Mouse (Mus musculus) intestine, embryonic 15.5 days (tissue): ENCODE results near the gene Stox1. TPM values are rescaled to one million over a fixed set of nuclear protein-coding genes. Genes with fewer than 3 reads are reported as not detected.

Experiments used
- ATAC-seq: fragments of 200-750 bp; cut with Nextera tagmentation; 2 replicates; pipeline ENCODE4 v1.8.0; 2017; ENCODE audit warnings: moderate TSS enrichment, moderate library complexity
- H3K27ac ChIP-seq: fragments of 300-500 bp; sonication (generic); 2 replicates; pipeline ENCODE4 v1.5.1; 2015; ENCODE audit warnings: mild to moderate bottlenecking, inconsistent platforms
- H3K27me3 ChIP-seq: fragments of 300-500 bp; sonication (generic); replicated peaks from 2 replicates; pipeline ENCODE4 v1.6.1; 2015; ENCODE audit warnings: inconsistent platforms
- H3K36me3 ChIP-seq: fragments of 300-500 bp; sonication (generic); 2 replicates; pipeline ENCODE4 v1.6.1; 2015; ENCODE audit warnings: inconsistent platforms
- H3K4me1 ChIP-seq: fragments of 300-500 bp; sonication (generic); replicated peaks from 2 replicates; pipeline ENCODE4 v1.6.1; 2015; ENCODE audit warnings: inconsistent platforms
- H3K4me2 ChIP-seq: fragments of 300-500 bp; sonication (generic); replicated peaks from 2 replicates; pipeline ENCODE4 v1.6.1; 2015; ENCODE audit warnings: mild to moderate bottlenecking, inconsistent platforms
- H3K4me3 ChIP-seq: fragments of 300-500 bp; sonication (generic); replicated peaks from 2 replicates; pipeline ENCODE4 v1.5.1; 2015; ENCODE audit warnings: inconsistent platforms
- H3K9ac ChIP-seq: fragments of 300-500 bp; sonication (generic); 2 replicates; pipeline ENCODE4 v1.6.1; 2015; ENCODE audit warnings: inconsistent platforms
- H3K9me3 ChIP-seq: fragments of 300-500 bp; sonication (generic); 2 replicates; pipeline ENCODE4 v1.6.1; 2016; ENCODE audit warnings: inconsistent platforms
- WGBS: fragments of 180-500 bp; shearing (Covaris S2); methylation state at CpG from one replicate; pipeline ENCODE4 v1.1.7; 2015; 5-methylcytosine and 5-hydroxymethylcytosine counted together
- polyA plus RNA-seq: library from polyadenylated mRNA; unstranded; fragments of >200 nt; fragmentation: Nextera tagmentation; extraction: Ambion mirVana; gene quantifications from 2 replicates; pipeline ENCODE4 v1.2.1, GENCODE M21; 2015

Stox1 gene
- polyA plus RNA-seq, 1 experiment from 2014 or later = 1.0 TPM

DNA sequence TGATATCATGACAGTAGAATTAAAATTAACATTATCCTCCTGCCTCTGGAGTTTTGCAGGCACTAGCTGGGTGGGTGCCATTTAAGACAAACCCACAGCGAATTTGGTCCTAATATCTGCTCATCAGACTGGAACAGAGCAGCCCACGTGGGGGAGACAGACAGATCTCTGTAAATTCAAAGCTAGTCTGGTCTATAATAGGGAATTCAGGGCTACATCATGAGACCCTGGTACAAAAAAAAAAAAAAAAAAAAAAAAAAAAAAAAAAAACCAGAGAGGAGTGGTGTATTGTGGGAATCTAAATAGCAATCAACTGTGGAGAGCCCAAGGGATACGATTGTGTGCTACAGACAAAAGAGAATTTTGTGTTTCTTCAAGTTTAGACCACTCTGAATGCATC lies 33.7 kb downstream of the Stox1 start:
- H3K27me3 ChIP-seq = no peaks in the 10 kb centered on the region
- WGBS = 79% methylated on average over 3 of the region's 3 CpGs
- no peak overlapping the region for H3K27ac ChIP-seq
- H3K4me3 ChIP-seq = no peak overlapping the region
- no peaks in the 10 kb centered on the region for H3K36me3 ChIP-seq
- no peaks in the 10 kb centered on the region for H3K9me3 ChIP-seq
- ATAC-seq = no peak
- no peaks in the 10 kb centered on the region for H3K4me1 ChIP-seq
- no peak overlapping the region for H3K9ac ChIP-seq
- no peak overlapping the region for H3K4me2 ChIP-seq

DNA sequence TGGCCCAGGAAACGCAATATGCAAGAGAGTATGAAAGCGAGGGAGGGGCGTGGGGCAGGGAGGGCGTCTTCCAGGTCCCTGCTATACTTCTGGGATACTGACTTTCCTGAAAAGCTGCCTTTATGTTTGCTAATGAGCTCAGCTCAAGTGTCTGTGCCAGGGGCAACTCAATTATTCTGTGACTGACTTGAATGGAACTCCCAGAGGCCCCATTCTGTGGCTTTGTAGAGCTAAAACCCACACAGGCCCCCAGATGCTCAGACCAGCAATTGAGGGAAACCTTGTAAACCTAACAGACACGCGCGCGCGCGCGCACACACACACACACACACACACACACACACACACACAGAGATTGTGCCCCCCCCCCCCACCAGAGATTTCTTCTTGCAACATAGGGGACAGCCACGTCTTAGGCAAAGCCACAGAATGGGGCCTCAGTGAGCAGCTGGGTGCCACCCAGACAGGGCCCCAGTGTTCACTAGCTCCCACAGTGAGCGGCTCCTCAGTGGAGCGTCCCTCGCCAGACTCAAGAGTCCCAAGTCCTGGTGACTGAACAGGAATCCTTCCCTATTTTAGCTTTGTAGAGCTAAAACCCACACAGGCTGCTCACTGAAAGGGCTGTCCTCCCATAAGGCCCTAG lies 38.8 kb downstream of the Stox1 start:
- H3K9me3 ChIP-seq = no peaks in the 10 kb centered on the region
- no peak overlapping the region for H3K27ac ChIP-seq
- WGBS = 81% methylated on average over 15 of the region's 15 CpGs
- no peak overlapping the region for H3K4me2 ChIP-seq
- H3K4me1 ChIP-seq = no peaks in the 10 kb centered on the region
- ATAC-seq = no peak
- no peaks in the 10 kb centered on the region for H3K36me3 ChIP-seq
- no peak overlapping the region for H3K4me3 ChIP-seq
- no peak overlapping the region for H3K9ac ChIP-seq
- H3K27me3 ChIP-seq = no peaks in the 10 kb centered on the region

DNA sequence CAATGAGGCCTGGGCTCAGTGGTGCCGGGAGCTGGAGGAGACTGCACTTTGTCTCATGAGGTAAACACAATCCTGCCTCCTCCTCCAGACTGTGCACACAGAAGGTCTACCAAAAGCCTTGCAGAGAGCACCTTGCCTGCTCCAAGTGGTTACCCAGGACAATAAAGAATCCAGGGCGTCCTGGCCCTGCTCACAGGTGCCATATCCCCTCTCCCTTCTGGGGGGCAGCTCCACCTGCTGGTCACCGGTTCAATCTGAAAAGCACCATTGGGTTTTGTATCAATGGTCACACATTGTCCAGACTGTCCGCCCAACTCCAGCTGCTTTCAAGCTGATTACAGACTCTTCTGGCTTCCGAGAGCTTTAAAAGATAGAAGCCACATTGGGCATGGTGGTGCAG lies 42.9 kb downstream of the Stox1 start:
- H3K27ac ChIP-seq = no peak overlapping the region
- no peak overlapping the region for H3K4me2 ChIP-seq
- no peak overlapping the region for H3K4me3 ChIP-seq
- no peak overlapping the region for H3K9ac ChIP-seq
- WGBS = 45% methylated on average over 5 of the region's 5 CpGs
- H3K4me1 ChIP-seq = no peaks in the 10 kb centered on the region
- no peaks in the 10 kb centered on the region for H3K27me3 ChIP-seq
- no peak for ATAC-seq
- no peaks in the 10 kb centered on the region for H3K36me3 ChIP-seq
- H3K9me3 ChIP-seq = no peaks in the 10 kb centered on the region

DNA sequence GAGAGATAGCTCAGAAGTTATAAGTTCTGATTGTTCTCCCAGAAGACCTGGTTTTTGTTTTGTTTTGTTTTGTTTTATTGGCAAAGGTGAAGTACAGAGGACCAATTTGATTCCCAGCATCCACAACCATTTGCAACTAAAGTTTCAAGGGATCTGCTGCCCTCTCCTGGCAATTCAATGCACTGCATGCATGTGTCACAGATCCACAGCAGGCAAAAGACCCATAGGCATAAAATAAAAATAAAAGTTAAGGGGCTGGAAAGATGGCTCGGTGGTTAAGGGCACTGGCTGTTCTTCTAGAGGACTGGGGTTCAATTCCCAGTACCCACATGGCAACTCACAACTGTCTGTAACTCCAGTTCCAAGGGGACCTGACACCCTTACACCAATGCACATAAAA lies 46.1 kb downstream of the Stox1 start:
- H3K4me1 ChIP-seq = no peaks in the 10 kb centered on the region
- H3K27me3 ChIP-seq = no peaks in the 10 kb centered on the region
- no peaks in the 10 kb centered on the region for H3K9me3 ChIP-seq
- no peak overlapping the region for H3K9ac ChIP-seq
- no peak overlapping the region for H3K4me2 ChIP-seq
- WGBS = 75% methylated on average over 1 of the region's 1 CpGs
- no peak overlapping the region for H3K4me3 ChIP-seq
- no peak overlapping the region for H3K27ac ChIP-seq
- no peak for ATAC-seq
- no peaks in the 10 kb centered on the region for H3K36me3 ChIP-seq

DNA sequence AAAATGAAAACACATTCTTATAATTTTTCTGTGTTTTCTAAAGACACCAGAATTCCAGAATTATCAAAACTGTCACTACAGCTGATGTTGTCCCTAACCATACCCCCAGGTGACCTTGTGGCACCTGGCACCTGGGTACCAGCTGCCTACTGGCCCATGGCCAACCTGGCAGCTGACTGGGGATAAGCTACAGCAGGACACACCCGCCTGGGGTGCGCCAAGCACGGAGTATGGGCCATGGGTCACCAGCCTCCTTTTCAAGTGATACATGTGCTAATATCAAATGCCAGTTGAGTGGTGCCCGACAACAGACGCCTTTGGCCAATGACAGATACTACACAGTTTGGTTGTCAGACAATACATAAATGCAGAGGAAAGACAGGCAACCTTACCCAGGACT lies 48.6 kb downstream of the Stox1 start:
- Histone ChIP-seq H3K9ac (no peak overlapping the region), H3K4me2 (no peak overlapping the region), H3K36me3 (no peaks in the 10 kb centered on the region), H3K27me3 (no peaks in the 10 kb centered on the region), H3K4me1 (no peaks in the 10 kb centered on the region), H3K9me3 (no peaks in the 10 kb centered on the region), H3K27ac (no peak overlapping the region), H3K4me3 (no peak overlapping the region)
- no peak for ATAC-seq
- WGBS = 80% methylated on average over 5 of the region's 5 CpGs

DNA sequence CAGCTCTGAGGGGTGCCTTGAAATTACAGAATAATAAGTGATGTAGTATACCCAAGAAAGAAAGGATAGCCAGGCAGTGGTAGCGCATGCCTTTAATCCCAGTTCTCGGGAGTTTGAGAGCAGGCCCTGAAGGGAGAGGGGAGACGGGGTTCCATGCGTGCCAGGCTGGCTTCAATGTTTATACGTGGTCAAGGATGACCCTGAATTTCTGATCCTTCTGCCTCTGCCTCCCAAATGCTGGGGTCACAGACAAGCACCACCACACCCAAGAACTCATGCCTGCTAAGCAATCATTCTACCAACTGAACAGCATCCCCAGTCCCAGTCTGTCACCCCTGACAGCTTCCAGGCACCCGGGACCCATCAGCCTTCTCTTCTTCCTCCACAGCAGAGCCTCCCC lies 49.7 kb downstream of the Stox1 start:
- WGBS = 78% methylated on average over 6 of the region's 6 CpGs
- ATAC-seq = no peak
- no peaks in the 10 kb centered on the region for H3K4me1 ChIP-seq
- no peak overlapping the region for H3K4me2 ChIP-seq
- H3K9ac ChIP-seq = no peak overlapping the region
- no peaks in the 10 kb centered on the region for H3K27me3 ChIP-seq
- H3K27ac ChIP-seq = no peak overlapping the region
- no peaks in the 10 kb centered on the region for H3K36me3 ChIP-seq
- H3K4me3 ChIP-seq = no peak overlapping the region
- no peaks in the 10 kb centered on the region for H3K9me3 ChIP-seq

DNA sequence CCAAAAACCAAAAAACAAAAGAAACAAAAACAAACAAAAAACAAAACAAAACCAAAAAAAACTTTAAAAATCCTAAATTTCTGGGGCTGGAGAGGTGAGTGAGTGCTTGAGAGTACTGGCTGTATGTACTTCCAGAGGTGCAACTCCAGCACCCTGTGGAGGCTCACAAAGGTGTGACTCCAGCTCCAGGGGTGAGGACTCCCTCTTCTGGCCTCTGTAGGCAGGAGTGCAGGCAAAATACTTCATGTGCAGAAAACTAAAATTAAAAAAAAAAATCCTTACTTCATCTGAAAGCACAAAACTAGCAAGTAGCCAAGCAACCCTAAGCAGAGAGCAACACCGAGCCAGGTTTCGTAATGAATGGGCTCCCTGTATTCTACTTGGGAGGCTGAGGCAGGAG lies 53.6 kb downstream of the Stox1 start:
- Histone ChIP-seq H3K27me3 (no peaks in the 10 kb centered on the region), H3K4me3 (no peak overlapping the region), H3K4me1 (0 out of 2 replicates have a peak, but pooled peaks cover 2% of the 10 kb centered on the region), H3K9me3 (no peaks in the 10 kb centered on the region), H3K4me2 (no peak overlapping the region), H3K9ac (no peak overlapping the region), H3K27ac (no peak overlapping the region), H3K36me3 (no peaks in the 10 kb centered on the region)
- WGBS = 93% methylated on average over 2 of the region's 2 CpGs
- ATAC-seq = no peak

DNA sequence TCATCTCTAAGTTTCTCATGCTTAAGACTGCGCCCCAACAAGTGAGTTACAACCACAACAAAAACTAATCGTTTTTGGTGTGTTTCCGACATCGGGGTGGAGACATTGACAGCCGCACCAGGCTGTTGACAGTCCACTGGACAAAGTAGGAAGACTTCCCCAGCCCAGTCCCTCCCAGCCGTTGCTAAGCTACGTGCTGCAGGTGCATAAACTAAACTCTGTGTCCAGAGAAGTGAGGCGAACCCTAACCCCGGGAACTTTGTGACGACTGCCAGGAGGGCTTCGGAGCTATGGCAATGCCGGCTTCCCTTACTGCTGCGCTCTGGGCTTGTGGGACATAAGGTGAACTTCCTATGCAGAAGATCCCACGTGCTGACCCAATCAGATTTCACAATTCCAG lies 56.7 kb downstream of the Stox1 start:
- ATAC-seq = peak; percentile 60; the same call in 1 of the 2 replicates
- Histone ChIP-seq H3K36me3 (no peaks in the 10 kb centered on the region), H3K27me3 (no peaks in the 10 kb centered on the region), H3K4me3 (no peak overlapping the region), H3K4me2 (no peak overlapping the region), H3K4me1 (0 out of 2 replicates have a peak, but pooled peaks cover 2% of the 10 kb centered on the region), H3K27ac (no peak overlapping the region), H3K9ac (no peak overlapping the region), H3K9me3 (no peaks in the 10 kb centered on the region)
- 57% methylated on average over 14 of the region's 14 CpGs for WGBS

DNA sequence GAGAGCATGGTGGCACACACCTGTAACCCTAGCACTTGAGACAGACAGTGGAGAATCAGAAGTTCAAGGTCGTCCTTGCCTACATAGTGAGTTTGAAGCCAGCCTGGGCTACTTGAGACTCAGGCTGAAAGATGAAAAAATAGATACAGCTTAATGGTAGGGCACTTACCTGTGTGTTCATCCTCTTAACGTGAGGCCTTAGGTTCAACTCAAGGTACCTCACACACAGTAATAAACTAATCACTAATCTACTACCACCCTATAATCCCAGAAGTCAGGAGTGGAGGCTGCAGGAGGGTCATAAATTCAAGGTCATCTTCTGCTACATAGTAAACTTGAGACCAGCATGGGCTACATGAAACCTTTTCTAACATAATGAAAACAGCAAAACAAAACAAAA lies 57.5 kb downstream of the Stox1 start:
- Histone ChIP-seq H3K9ac (no peak overlapping the region), H3K4me3 (no peak overlapping the region), H3K4me2 (no peak overlapping the region), H3K4me1 (0 out of 2 replicates have a peak, but pooled peaks cover 2% of the 10 kb centered on the region), H3K27ac (no peak overlapping the region), H3K36me3 (no peaks in the 10 kb centered on the region), H3K9me3 (no peaks in the 10 kb centered on the region), H3K27me3 (no peaks in the 10 kb centered on the region)
- WGBS = 65% methylated on average over 2 of the region's 2 CpGs
- ATAC-seq = peak; percentile 78

DNA sequence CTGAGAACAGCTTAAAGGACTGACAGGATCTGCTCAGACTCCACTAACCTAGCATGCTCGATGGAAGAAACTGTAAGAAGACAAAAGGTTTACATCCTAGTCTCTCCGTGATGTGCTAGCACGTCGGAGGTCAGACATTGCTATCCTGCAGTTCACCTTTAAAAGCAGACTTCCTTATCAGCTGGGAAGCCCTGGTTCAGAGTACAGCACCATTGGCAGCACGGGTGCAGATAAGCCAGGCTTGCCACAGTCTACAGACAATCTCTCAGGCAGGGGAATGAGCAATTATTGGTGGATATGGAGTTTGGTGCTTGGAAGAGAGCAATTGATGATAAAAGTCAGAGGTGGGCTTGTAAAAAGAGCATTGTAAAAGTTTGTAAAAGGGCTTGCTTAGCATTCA lies 57.9 kb downstream of the Stox1 start:
- Histone ChIP-seq H3K27ac (no peak overlapping the region), H3K27me3 (no peaks in the 10 kb centered on the region), H3K36me3 (no peaks in the 10 kb centered on the region), H3K4me3 (no peak overlapping the region), H3K9ac (no peak overlapping the region), H3K9me3 (no peaks in the 10 kb centered on the region), H3K4me1 (0 out of 2 replicates have a peak, but pooled peaks cover 2% of the 10 kb centered on the region), H3K4me2 (no peak overlapping the region)
- WGBS = 57% methylated on average over 5 of the region's 5 CpGs
- peak; percentile 86 for ATAC-seq

DNA sequence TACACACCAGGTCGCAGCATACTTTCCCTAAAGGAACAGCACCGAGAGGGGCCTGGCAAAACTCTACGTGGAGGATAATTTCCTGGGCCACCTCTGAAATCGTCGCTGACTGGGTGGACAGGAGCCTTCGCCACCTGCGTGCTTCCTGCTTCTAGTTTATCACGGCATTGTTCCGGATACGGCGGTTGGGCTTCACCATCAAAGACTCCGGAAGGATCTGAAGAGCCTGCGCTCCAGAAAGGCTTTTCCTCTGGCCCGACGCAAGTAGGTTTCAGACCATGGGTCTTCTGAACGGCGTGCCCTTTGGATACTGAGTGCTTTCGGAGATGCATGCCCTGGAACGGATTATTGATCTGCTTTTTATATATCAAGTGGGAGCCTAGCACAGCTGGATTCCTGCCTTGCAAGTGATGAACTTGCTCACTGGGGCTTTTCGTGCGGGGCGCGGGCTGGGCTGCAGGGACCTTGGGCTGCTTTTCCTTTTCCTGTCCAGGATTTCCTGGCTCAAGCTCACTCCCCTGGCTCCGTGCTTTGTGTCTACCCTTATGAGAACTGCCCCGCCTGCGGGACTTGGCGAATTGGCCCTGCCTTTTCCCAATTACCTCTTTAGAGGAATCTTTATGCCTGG lies 60.9 kb downstream of the Stox1 start:
- Histone ChIP-seq H3K9me3 (no peaks in the 10 kb centered on the region), H3K4me2 (peak overlapping the region; percentile 46)

DNA sequence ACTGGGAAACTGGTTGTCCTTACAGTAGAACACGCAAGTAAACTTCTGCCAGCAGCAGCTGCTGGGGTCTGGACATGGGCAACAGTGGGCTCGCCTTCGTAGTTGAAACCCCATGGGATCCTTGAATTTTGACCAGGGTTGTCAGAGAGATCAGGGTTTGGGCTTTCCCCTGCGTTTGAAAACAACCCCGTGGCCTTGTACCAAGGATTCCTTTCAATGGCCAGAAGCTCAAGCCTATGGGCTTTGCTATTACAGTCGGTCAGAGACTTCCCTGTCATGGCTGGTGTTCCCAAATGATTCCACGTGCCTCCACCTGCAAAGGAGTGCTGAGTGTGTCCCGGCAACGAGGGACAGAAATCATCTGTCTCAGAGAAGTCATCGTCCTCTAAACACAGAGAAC lies 61.8 kb downstream of the Stox1 start:
- H3K36me3 ChIP-seq = no peaks in the 10 kb centered on the region
- no peaks in the 10 kb centered on the region for H3K27me3 ChIP-seq
- H3K27ac ChIP-seq = no peak overlapping the region
- H3K4me3 ChIP-seq = no peak overlapping the region
- H3K9ac ChIP-seq = no peak overlapping the region
- no peak overlapping the region for H3K4me2 ChIP-seq
- 82% methylated on average over 10 of the region's 10 CpGs for WGBS
- 0 out of 2 replicates have a peak, but pooled peaks cover 2% of the 10 kb centered on the region for H3K4me1 ChIP-seq
- H3K9me3 ChIP-seq = no peaks in the 10 kb centered on the region
- no peak for ATAC-seq

More for the DNA sequence above, 60.9 kb downstream of the Stox1 start:
- Histone ChIP-seq H3K9ac (no peak overlapping the region), H3K4me3 (peak overlapping the region; percentile 5; the same call in 1 of the 2 replicates), H3K27ac (0 out of 2 replicates have a peak overlapping the region, but pooled peaks have one; percentile 1), H3K27me3 (no peaks in the 10 kb centered on the region), H3K36me3 (no peaks in the 10 kb centered on the region), H3K4me1 (0 out of 2 replicates have a peak, but pooled peaks cover 2% of the 10 kb centered on the region)
- no peak for ATAC-seq
- 52% methylated on average over 27 of the region's 27 CpGs for whole genome bisulfite sequencing

DNA sequence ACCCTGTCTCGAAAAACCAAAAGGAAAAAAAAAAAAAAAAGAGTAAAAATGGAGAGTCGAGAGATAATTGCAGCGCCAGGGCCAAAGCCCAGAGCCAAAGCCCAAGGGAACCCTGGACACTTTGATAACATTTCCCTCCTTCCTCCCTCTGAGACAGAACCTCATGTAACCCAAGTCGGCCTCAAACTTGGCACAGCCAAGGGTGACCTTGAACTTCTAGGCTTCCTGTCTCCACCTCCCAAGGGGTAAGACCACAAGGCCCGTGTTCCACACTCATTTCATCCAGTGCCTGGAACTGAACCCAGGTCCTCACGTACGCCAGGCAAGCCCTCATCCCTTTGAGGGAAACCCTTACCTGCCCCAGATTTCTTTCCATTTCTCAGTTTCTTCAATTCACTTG lies 69.2 kb downstream of the Stox1 start:
- no peak for ATAC-seq
- H3K4me1 ChIP-seq = no peaks in the 10 kb centered on the region
- H3K4me2 ChIP-seq = no peak overlapping the region
- no peak overlapping the region for H3K9ac ChIP-seq
- no peak overlapping the region for H3K4me3 ChIP-seq
- no peaks in the 10 kb centered on the region for H3K9me3 ChIP-seq
- no peaks in the 10 kb centered on the region for H3K36me3 ChIP-seq
- 84% methylated on average over 7 of the region's 7 CpGs for WGBS
- no peaks in the 10 kb centered on the region for H3K27me3 ChIP-seq
- H3K27ac ChIP-seq = no peak overlapping the region
